Mouse (Mus musculus) lung, postnatal 0 days (tissue): ENCODE measurements around the gene Prmt3. TPM values are rescaled to one million over a fixed set of nuclear protein-coding genes. Genes with fewer than 3 reads are reported as not detected.

ENCODE experiments used
- ATAC-seq: fragments of 200-750 bp; cut with Nextera tagmentation; 2 replicates; pipeline ENCODE4 v1.8.0; 2017; ENCODE audit warnings: moderate library complexity
- DNase-seq: peaks from one replicate; pipeline ENCODE4 v3.0.0-alpha.2; 2016; ENCODE audit warnings: low spot score
- H3K27ac ChIP-seq: fragments of 300-500 bp; sonication (generic); 2 replicates; pipeline ENCODE4 v1.5.1; 2014; ENCODE audit warnings: antibody characterized with exemption, mild to moderate bottlenecking, low read length, mixed read lengths
- H3K27me3 ChIP-seq: fragments of 300-500 bp; sonication (generic); replicated peaks from 2 replicates; pipeline ENCODE4 v1.6.1; 2014; ENCODE audit warnings: low read length, mixed read lengths; ENCODE audit not compliant: insufficient read depth
- H3K36me3 ChIP-seq: fragments of 300-500 bp; sonication (generic); 2 replicates; pipeline ENCODE4 v1.6.1; 2014; ENCODE audit warnings: low read length, mixed read lengths; ENCODE audit not compliant: insufficient read depth
- H3K4me1 ChIP-seq: fragments of 300-500 bp; sonication (generic); 2 replicates; pipeline ENCODE4 v1.6.1; 2014; ENCODE audit warnings: antibody characterized with exemption, low read depth, low read length, mixed read lengths; ENCODE audit not compliant: insufficient read depth
- H3K4me2 ChIP-seq: fragments of 300-500 bp; sonication (generic); replicated peaks from 2 replicates; pipeline ENCODE4 v1.6.1; 2014; ENCODE audit warnings: low read depth, mild to moderate bottlenecking, low read length, moderate library complexity, mixed read lengths
- H3K4me3 ChIP-seq: fragments of 300-500 bp; sonication (generic); 2 replicates; pipeline ENCODE4 v1.5.1; 2014; ENCODE audit warnings: low read depth, low read length
- H3K9ac ChIP-seq: fragments of 300-500 bp; sonication (generic); replicated peaks from 2 replicates; pipeline ENCODE4 v1.6.1; 2014; ENCODE audit warnings: low read depth, mild to moderate bottlenecking
- H3K9me3 ChIP-seq: fragments of 300-500 bp; sonication (generic); 2 replicates; pipeline ENCODE4 v1.6.1; 2016; ENCODE audit warnings: low read length, mixed read lengths
- CTCF ChIP-seq: IDR thresholded peaks from 2 replicates; pipeline ENCODE4 v1.5.1; 2016; ENCODE audit warnings: antibody characterized with exemption, mild to moderate bottlenecking
- EP300 ChIP-seq: IDR thresholded peaks from 2 replicates; pipeline ENCODE4 v1.6.1; 2016; ENCODE audit warnings: antibody characterized with exemption, mild to moderate bottlenecking, control low read depth
- WGBS: fragments of 180-500 bp; shearing (Covaris S2); extraction: QIAGEN DNeasy Blood & Tissue Kit; methylation state at CpG from one replicate; pipeline ENCODE4 v1.1.7; 2014; 5-methylcytosine and 5-hydroxymethylcytosine counted together
- polyA plus RNA-seq: library from polyadenylated mRNA; unstranded; fragments of >200 nt; fragmentation: Nextera tagmentation; extraction: Ambion mirVana; gene quantifications from 2 replicates; pipeline ENCODE4 v1.2.1, GENCODE M21; 2015

The Prmt3 gene
- polyA plus RNA-seq, 1 experiment from 2014 or later, result 15.9 TPM

DNA sequence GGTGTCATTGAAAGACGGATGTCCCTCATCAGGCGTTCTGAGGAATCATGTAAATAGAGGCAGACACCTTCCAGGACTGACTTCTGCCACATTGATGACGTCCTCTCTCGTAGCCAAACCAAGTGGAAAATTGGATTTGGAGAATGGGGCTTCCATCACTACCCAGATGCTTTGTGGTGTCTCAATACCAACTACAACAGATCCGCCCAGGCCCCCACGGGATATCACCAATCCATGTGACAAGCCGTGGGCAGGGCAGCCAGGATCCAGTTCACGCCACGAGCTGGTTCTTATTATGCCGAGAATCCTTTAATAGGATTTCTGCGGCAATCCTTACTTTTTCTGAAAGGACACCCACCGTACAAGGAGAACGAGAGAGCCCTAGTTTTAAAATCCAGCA is 100.9 kb downstream of the Prmt3 start:
- Histone ChIP-seq H3K4me3 (no peak overlapping the region), H3K27me3 (no peaks in the 10 kb centered on the region), H3K36me3 (no peaks in the 10 kb centered on the region), H3K4me1 (no peaks in the 10 kb centered on the region), H3K9ac (no peak overlapping the region), H3K9me3 (no peaks in the 10 kb centered on the region), H3K4me2 (no peak overlapping the region), H3K27ac (no peak overlapping the region)
- ATAC-seq (no peak), DNase-seq (no peak)
- WGBS, result 83% methylated on average over 13 of the region's 13 CpGs
- TF ChIP-seq CTCF (no peak), EP300 (no peak)

DNA sequence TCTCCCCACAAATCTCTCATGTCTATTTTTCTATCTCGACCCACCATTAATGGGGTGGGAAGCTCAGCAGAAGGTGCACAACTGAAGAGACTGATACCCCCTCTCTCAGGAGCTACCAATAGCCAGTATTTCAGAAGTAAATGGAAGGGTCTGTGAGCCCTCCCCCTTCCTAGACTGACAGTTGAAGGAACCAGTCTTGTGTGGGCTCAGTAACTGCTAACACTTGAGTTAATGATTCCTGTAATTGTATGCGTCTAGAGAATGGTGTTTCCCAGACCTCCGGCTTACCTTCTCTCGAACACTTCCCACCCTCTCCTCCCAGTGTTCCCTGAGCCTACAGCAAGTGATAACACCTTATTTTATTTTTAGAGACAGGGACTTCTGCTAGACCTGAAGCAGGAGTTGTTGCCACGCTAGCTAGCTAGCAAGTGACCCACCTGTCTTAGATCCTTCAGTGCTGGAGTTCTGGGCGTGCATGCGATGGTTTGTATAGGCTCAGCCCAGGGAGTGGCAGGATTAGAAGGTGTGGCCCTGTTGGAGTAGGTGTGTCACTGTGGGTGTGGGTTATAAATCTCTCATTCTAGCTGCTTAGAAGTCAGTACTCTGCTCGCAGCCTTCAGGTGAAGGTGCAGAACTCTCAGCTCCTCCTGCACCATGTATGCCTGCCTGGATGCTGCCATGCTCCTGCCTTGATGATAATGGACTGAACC is 102.0 kb downstream of the Prmt3 start:
- DNase-seq (no peak), ATAC-seq (no peak)
- Histone ChIP-seq H3K9me3 (no peaks in the 10 kb centered on the region), H3K27me3 (no peaks in the 10 kb centered on the region), H3K9ac (no peak overlapping the region), H3K4me3 (no peak overlapping the region), H3K4me1 (no peaks in the 10 kb centered on the region), H3K27ac (no peak overlapping the region), H3K4me2 (no peak overlapping the region), H3K36me3 (no peaks in the 10 kb centered on the region)
- no peak for TF ChIP-seq CTCF
- TF ChIP-seq EP300, result no peak
- 59% methylated on average over 8 of the region's 8 CpGs for WGBS

DNA sequence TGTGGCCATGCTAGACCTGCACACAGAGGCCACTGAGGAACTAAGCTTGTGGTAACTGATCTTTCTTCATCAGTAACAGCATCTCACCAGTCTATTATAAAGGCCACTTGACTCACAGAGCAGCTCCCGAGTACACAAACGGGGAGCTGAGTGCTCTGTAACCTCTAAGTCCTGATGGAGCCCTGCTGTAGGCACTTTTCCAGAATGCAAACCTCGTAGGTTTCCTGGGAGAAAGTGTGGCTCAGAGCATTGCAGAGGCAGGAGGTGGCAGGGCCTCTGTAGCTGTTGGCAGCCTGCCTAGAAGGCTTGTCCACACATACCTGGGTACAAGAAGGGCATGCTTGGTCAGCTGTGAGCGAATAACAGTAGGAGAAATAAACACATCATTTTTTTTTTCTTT is 104.1 kb downstream of the Prmt3 start:
- Histone ChIP-seq H3K4me1 (no peaks in the 10 kb centered on the region), H3K4me3 (no peak overlapping the region), H3K4me2 (no peak overlapping the region), H3K27me3 (no peaks in the 10 kb centered on the region), H3K9me3 (no peaks in the 10 kb centered on the region), H3K27ac (no peak overlapping the region), H3K9ac (no peak overlapping the region), H3K36me3 (no peaks in the 10 kb centered on the region)
- ATAC-seq (peak; percentile 90), DNase-seq (peak; percentile 74)
- no peak for TF ChIP-seq EP300
- TF ChIP-seq CTCF, result no peak
- WGBS, result 15% methylated on average over 4 of the region's 4 CpGs

DNA sequence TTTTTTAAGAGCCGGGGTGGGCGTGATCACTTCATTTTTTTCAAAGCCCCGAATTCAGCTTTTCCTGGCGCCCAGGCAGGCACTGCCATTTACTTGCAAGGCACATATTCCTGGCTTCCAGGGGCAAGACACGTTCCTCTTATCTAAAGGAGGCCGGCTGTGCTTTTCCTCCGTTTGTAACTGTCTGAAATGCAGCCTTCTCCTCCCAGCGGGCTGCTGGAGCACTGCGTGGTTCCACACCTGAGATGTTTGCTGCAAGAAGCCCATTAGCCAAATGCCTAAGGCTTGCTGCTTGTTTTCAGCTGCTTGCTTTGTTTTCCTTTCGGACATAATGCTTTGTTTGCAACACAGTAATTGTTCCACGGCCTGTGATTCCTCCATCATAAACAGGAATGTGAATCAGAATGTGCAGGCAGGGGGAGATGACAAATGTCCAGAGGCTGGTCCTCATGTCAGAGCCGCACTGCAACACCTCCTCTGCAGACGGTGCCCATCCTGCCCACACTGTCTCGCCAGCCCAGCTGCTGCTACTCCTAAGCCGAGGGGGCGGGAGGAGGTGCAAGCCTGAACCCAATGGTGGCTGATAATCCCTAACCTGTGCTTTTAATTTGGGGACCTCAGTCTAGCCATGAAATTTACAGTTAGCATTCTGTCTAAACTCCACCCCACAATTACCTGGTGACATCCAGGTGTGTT is 104.7 kb downstream of the Prmt3 start:
- no peak overlapping the region for H3K27ac ChIP-seq
- no peaks in the 10 kb centered on the region for H3K27me3 ChIP-seq
- H3K9ac ChIP-seq, result no peak overlapping the region
- peak; percentile 6 for DNase-seq
- no peak overlapping the region for H3K4me2 ChIP-seq
- no peak for TF ChIP-seq CTCF
- no peak for TF ChIP-seq EP300
- no peaks in the 10 kb centered on the region for H3K4me1 ChIP-seq
- no peaks in the 10 kb centered on the region for H3K9me3 ChIP-seq
- no peaks in the 10 kb centered on the region for H3K36me3 ChIP-seq
- no peak; the same call in 1 of the 2 replicates for ATAC-seq
- 15% methylated on average over 16 of the region's 16 CpGs for WGBS
- no peak overlapping the region for H3K4me3 ChIP-seq

DNA sequence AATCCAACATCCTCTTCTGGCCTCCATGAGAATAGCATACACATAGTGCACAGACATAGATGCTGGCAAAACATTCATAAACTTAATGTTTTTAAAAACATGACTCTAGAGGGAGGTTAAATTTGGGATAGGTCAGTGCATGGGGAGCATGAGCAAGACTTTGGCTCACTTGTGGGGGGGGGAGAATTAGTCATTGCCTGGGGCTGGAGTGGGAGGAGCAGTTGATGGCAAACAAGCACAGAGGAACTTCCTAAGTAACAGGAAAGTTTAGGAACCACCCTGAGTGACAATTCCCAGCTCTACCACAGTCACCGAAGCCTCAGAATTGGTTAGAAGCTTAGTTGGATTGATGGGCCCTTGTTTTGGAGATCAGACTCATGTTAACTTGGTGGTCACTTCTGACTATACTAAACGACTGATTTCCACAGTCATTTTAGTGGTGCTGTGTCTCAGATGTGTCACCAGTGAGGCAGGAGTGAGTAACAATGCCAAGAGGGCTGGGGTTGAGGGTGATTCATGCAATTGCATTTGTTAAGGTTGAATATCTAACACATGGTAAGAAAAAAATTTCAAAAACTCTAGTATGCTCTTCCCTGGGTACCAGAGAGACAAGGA is 109.7 kb downstream of the Prmt3 start:
- Histone ChIP-seq H3K9me3 (no peaks in the 10 kb centered on the region), H3K36me3 (no peaks in the 10 kb centered on the region), H3K4me1 (no peaks in the 10 kb centered on the region), H3K4me3 (no peak overlapping the region), H3K9ac (no peak overlapping the region), H3K4me2 (no peak overlapping the region), H3K27ac (no peak overlapping the region), H3K27me3 (no peaks in the 10 kb centered on the region)
- WGBS, result 75% methylated on average over 2 of the region's 2 CpGs
- DNase-seq (no peak), ATAC-seq (no peak)
- TF ChIP-seq EP300 (no peak), CTCF (no peak)

DNA sequence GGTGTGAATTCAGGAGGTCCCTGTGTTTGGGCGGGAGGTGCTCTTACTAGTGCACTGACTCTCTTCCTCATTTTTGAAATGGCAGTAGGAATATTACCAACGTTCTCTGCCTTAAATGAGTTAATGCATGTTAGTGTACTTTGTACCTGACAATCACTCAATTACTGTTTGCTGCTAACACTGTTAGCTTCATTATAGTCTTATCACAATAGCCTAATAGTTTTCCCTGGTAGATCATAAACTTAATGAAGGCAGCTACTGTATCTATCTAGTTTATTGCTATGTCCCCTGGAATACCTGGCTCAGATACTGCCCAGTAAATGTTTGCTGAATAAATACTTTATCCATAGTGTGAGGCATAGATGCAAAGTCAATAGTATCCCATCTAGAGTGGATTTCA is 116.6 kb downstream of the Prmt3 start:
- WGBS, result 68% methylated on average over 2 of the region's 2 CpGs
- no peaks in the 10 kb centered on the region for H3K9me3 ChIP-seq
- no peaks in the 10 kb centered on the region for H3K36me3 ChIP-seq
- H3K4me2 ChIP-seq, result no peak overlapping the region
- DNase-seq, result no peak
- no peaks in the 10 kb centered on the region for H3K27me3 ChIP-seq
- H3K9ac ChIP-seq, result no peak overlapping the region
- TF ChIP-seq CTCF, result no peak
- no peak for TF ChIP-seq EP300
- H3K4me1 ChIP-seq, result no peaks in the 10 kb centered on the region
- H3K27ac ChIP-seq, result no peak overlapping the region
- no peak for ATAC-seq
- no peak overlapping the region for H3K4me3 ChIP-seq
